Comparison of ENCODE assay signal across 8 mouse cellular contexts in genomic region chr3:40685855-40686515, GRCm38 (mm10). TPM values are rescaled to one million over a fixed set of nuclear protein-coding genes. Genes with fewer than 3 reads are reported as not detected.
DNase-seq lines count a peak whose midpoint lies in the region; ATAC-seq and TF ChIP-seq lines count a peak whose summit lies in the region.

No protein-coding gene starts in this region.

- TF ChIP-seq CTCF in hindbrain, postnatal 0 days (IDR thresholded peaks at IDR 0.05; ENCODE audit: low read depth) = no peak
- TF ChIP-seq CTCF in liver, postnatal 0 days (IDR thresholded peaks at IDR 0.05; ENCODE audit: low read depth) = no peak

- no peak for TF ChIP-seq EP300 in liver, postnatal 0 days (IDR thresholded peaks at IDR 0.05; ENCODE audit: low read depth)

- 0 out of 2 replicates have a peak, but pooled peaks have one; percentile 45 for ATAC-seq in hindbrain, postnatal 0 days
- ATAC-seq in neural tube, embryonic 12.5 days (ENCODE audit: low FRiP score, low read depth) = peak; percentile 84
- ATAC-seq in liver, postnatal 0 days = no peak

- peaks cover 38% of the 10 kb centered on the region for H3K4me1 ChIP-seq in embryonic facial prominence, embryonic 10.5 days
- H3K4me1 ChIP-seq in hindbrain, postnatal 0 days (ENCODE audit: insufficient read depth, low read length) = no peaks in the 10 kb centered on the region
- H3K4me1 ChIP-seq in neural tube, embryonic 12.5 days = peaks cover 17% of the 10 kb centered on the region
- H3K4me1 ChIP-seq in liver, postnatal 0 days (ENCODE audit: insufficient read depth) = 0 out of 2 replicates have a peak, but pooled peaks cover 3% of the 10 kb centered on the region

- WGBS in embryonic facial prominence, embryonic 10.5 days = 9% methylated on average over 3 of the region's 3 CpGs
- WGBS in hindbrain, postnatal 0 days = 12% methylated on average over 3 of the region's 3 CpGs
- WGBS in neural tube, embryonic 12.5 days = 9% methylated on average over 3 of the region's 3 CpGs
- 51% methylated on average over 3 of the region's 3 CpGs for WGBS in liver, postnatal 0 days (ENCODE audit: insufficient replicate concordance)

- no peak overlapping the region for H3K4me3 ChIP-seq in embryonic facial prominence, embryonic 10.5 days
- H3K4me3 ChIP-seq in hindbrain, postnatal 0 days (ENCODE audit: low read length) = no peak overlapping the region
- no peak overlapping the region for H3K4me3 ChIP-seq in neural tube, embryonic 12.5 days
- H3K4me3 ChIP-seq in liver, postnatal 0 days (ENCODE audit: low read depth, low read length) = no peak overlapping the region

- H3K9ac ChIP-seq in hindbrain, postnatal 0 days (replicated peaks; ENCODE audit: low read length) = no peak overlapping the region
- no peak overlapping the region for H3K9ac ChIP-seq in neural tube, embryonic 12.5 days
- H3K9ac ChIP-seq in liver, postnatal 0 days (replicated peaks) = no peak overlapping the region

- H3K27ac ChIP-seq in embryonic facial prominence, embryonic 10.5 days (replicated peaks) = peak overlapping the region; percentile 62
- no peak overlapping the region for H3K27ac ChIP-seq in hindbrain, postnatal 0 days
- H3K27ac ChIP-seq in neural tube, embryonic 12.5 days = no peak overlapping the region
- H3K27ac ChIP-seq in liver, postnatal 0 days (ENCODE audit: low read depth) = no peak overlapping the region

- no peaks in the 10 kb centered on the region for H3K27me3 ChIP-seq in embryonic facial prominence, embryonic 10.5 days (replicated peaks; ENCODE audit: low read depth, poor library complexity, severe bottlenecking)
- H3K27me3 ChIP-seq in hindbrain, postnatal 0 days (ENCODE audit: insufficient read depth, low read length) = no peaks in the 10 kb centered on the region
- H3K27me3 ChIP-seq in neural tube, embryonic 12.5 days (replicated peaks) = no peaks in the 10 kb centered on the region
- H3K27me3 ChIP-seq in liver, postnatal 0 days (ENCODE audit: insufficient read depth, low read length) = no peaks in the 10 kb centered on the region

- H3K36me3 ChIP-seq in embryonic facial prominence, embryonic 10.5 days (replicated peaks) = peaks cover 24% of the 10 kb centered on the region
- H3K36me3 ChIP-seq in hindbrain, postnatal 0 days (ENCODE audit: insufficient read depth, low read length) = no peaks in the 10 kb centered on the region
- H3K36me3 ChIP-seq in neural tube, embryonic 12.5 days = peaks cover 10% of the 10 kb centered on the region; the same call in 1 of the 2 replicates
- H3K36me3 ChIP-seq in liver, postnatal 0 days (replicated peaks; ENCODE audit: insufficient read depth, low read length) = no peaks in the 10 kb centered on the region

- DNase-seq in right cerebral cortex, postnatal 10 days (ENCODE audit: low spot score in 2 of 2) = peak; percentile 42 to 44
- DNase-seq in right cerebral cortex, postnatal 36 days (ENCODE audit: low spot score in 2 of 2) = no peak
- DNase-seq in embryonic facial prominence, embryonic 10.5 days (ENCODE audit: low spot score) = peak; percentile 67
- peak; percentile 68 for DNase-seq in hindbrain, postnatal 0 days (ENCODE audit: low spot score)
- DNase-seq in ovary, postnatal 10 days (ENCODE audit: low spot score) = no peak
- DNase-seq in left cerebral cortex, adult 8-10 months (ENCODE audit: low spot score in 2 of 2) = no peak
- DNase-seq in liver, postnatal 0 days = no peak

- no peaks in the 10 kb centered on the region for H3K9me3 ChIP-seq in embryonic facial prominence, embryonic 10.5 days
- no peaks in the 10 kb centered on the region for H3K9me3 ChIP-seq in hindbrain, postnatal 0 days (ENCODE audit: low read length)
- H3K9me3 ChIP-seq in neural tube, embryonic 12.5 days = no peaks in the 10 kb centered on the region
- H3K9me3 ChIP-seq in liver, postnatal 0 days (ENCODE audit: low read length) = no peaks in the 10 kb centered on the region

- H3K4me2 ChIP-seq in hindbrain, postnatal 0 days (ENCODE audit: low read depth, low read length) = no peak overlapping the region
- H3K4me2 ChIP-seq in neural tube, embryonic 12.5 days (replicated peaks) = no peak overlapping the region
- no peak overlapping the region for H3K4me2 ChIP-seq in liver, postnatal 0 days (ENCODE audit: low read depth, low read length)

RNA-seq across cellular contexts. Expression of gene Slc25a31, which starts 22.7 kb away (rescaled TPM):
- 0.11 TPM in 1 of 2 replicates, not detected in the other for polyA plus RNA-seq in embryonic facial prominence, embryonic 10.5 days (2016; fragmentation: Nextera tagmentation; extraction: Ambion mirVana)
- 0.05 TPM in 1 of 2 replicates, not detected in the other for total RNA-seq in hindbrain, postnatal 0 days (2014; rRNA removed)
- polyA plus RNA-seq in hindbrain, postnatal 0 days (2015; fragmentation: Nextera tagmentation; extraction: Ambion mirVana) = 0.28 and 0.43 TPM in 2 replicates
- polyA plus RNA-seq in neural tube, embryonic 12.5 days (2016; fragmentation: Nextera tagmentation; extraction: Ambion mirVana) = 0.09 and 0.33 TPM in 2 replicates
- total RNA-seq in left cerebral cortex, adult 8-10 months (2022) = under 1 TPM in 3 of 4 experiments, not detected in 1; 0.30 to 0.34 (median 0.33) TPM
- 0.05 and 0.06 TPM in 2 replicates for polyA plus RNA-seq in liver, postnatal 0 days (2015; fragmentation: Nextera tagmentation; extraction: Ambion mirVana)

RNA-seq across cellular contexts. Expression of gene Hspa4l, which starts 58.3 kb away (rescaled TPM):
- 20.9 and 27.8 TPM in 2 replicates for polyA plus RNA-seq in embryonic facial prominence, embryonic 10.5 days (2016; fragmentation: Nextera tagmentation; extraction: Ambion mirVana)
- total RNA-seq in hindbrain, postnatal 0 days (2014; rRNA removed) = 28.5 and 54.8 TPM in 2 replicates
- polyA plus RNA-seq in hindbrain, postnatal 0 days (2015; fragmentation: Nextera tagmentation; extraction: Ambion mirVana) = 56.6 TPM in 2 replicates
- 59.4 and 64.4 TPM in 2 replicates for polyA plus RNA-seq in neural tube, embryonic 12.5 days (2016; fragmentation: Nextera tagmentation; extraction: Ambion mirVana)
- total RNA-seq in left cerebral cortex, adult 8-10 months (2022) = 100 to 1,000 TPM; 146 to 158 (median 154) TPM
- 7.8 and 11.7 TPM in 2 replicates for polyA plus RNA-seq in liver, postnatal 0 days (2015; fragmentation: Nextera tagmentation; extraction: Ambion mirVana)

Comparison
In these comparisons a context has a peak if more than half of its experiments do, and no peak if none do; other contexts are left out.
1. DNase-seq: peak in right cerebral cortex, postnatal 10 days (2 of 2), embryonic facial prominence, embryonic 10.5 days (single experiment) and hindbrain, postnatal 0 days (single experiment); none in right cerebral cortex, postnatal 36 days (0 of 2), ovary, postnatal 10 days (single experiment), left cerebral cortex, adult 8-10 months (0 of 2) and liver, postnatal 0 days (single experiment).